21 mouse cellular contexts compared by ENCODE assay signal in genomic region chr1:59312187-59313153, GRCm38 (mm10). TPM values are rescaled to one million over a fixed set of nuclear protein-coding genes. Genes with fewer than 3 reads are reported as not detected.
A peak's percentile ranks its signal among the peaks of the same experiment; 100 is the strongest.
DNase-seq lines count a peak whose midpoint lies in the region; ATAC-seq lines count a peak whose summit lies in the region.
"Had no signal": no experiment of that assay in that cellular context is flagged by ENCODE, and none has a peak within 500 bp of the region (broad histone marks: within the 10 kb centered on the region; RNA-seq: fewer than 3 reads in every experiment).

No protein-coding gene starts in this region.

- no peaks in the 10 kb centered on the region for H3K36me3 ChIP-seq in hindbrain, embryonic 10.5 days
- H3K36me3 ChIP-seq in hindbrain, embryonic 11.5 days (ENCODE audit: control insufficient read depth, insufficient read depth, low read length), result no peaks in the 10 kb centered on the region
- H3K36me3 ChIP-seq in midbrain, embryonic 13.5 days, result no peaks in the 10 kb centered on the region
- H3K36me3 ChIP-seq: intestine, embryonic 15.5 days; neural tube, embryonic 13.5 days; stomach, embryonic 15.5 days had no signal

- intact Hi-C loops in heart, postnatal 14 days (cut with DNase I), result no loop called here

- WGBS in hindbrain, embryonic 10.5 days, result 77% methylated on average over 10 of the region's 10 CpGs
- 67% methylated on average over 10 of the region's 10 CpGs for WGBS in hindbrain, embryonic 11.5 days
- WGBS in midbrain, embryonic 13.5 days, result 57% methylated on average over 10 of the region's 10 CpGs

- H3K9me3 ChIP-seq in hindbrain, embryonic 10.5 days, result no peaks in the 10 kb centered on the region
- H3K9me3 ChIP-seq in hindbrain, embryonic 11.5 days (ENCODE audit: control insufficient read depth, low read length), result no peaks in the 10 kb centered on the region
- H3K9me3 ChIP-seq in midbrain, embryonic 13.5 days, result no peaks in the 10 kb centered on the region
- H3K9me3 ChIP-seq: intestine, embryonic 15.5 days; neural tube, embryonic 13.5 days; stomach, embryonic 15.5 days had no signal

- H3K4me3 ChIP-seq in hindbrain, embryonic 10.5 days, result no peak overlapping the region
- no peak overlapping the region for H3K4me3 ChIP-seq in hindbrain, embryonic 11.5 days (ENCODE audit: low read depth, low read length)
- no peak overlapping the region for H3K4me3 ChIP-seq in midbrain, embryonic 13.5 days (replicated peaks)
- H3K4me3 ChIP-seq: intestine, embryonic 15.5 days; neural tube, embryonic 13.5 days; stomach, embryonic 15.5 days had no signal

- H3K27ac ChIP-seq in hindbrain, embryonic 10.5 days, result 0 out of 2 replicates have a peak overlapping the region, but pooled peaks have one; percentile 50
- no peak overlapping the region for H3K27ac ChIP-seq in hindbrain, embryonic 11.5 days (ENCODE audit: low read depth, low read length)
- no peak overlapping the region for H3K27ac ChIP-seq in midbrain, embryonic 13.5 days
- H3K27ac ChIP-seq: intestine, embryonic 15.5 days; macrophage; neural tube, embryonic 13.5 days; stomach, embryonic 15.5 days had no signal

- H3K4me2 ChIP-seq in hindbrain, embryonic 11.5 days (replicated peaks; ENCODE audit: low read depth, low read length), result no peak overlapping the region
- H3K4me2 ChIP-seq in midbrain, embryonic 13.5 days (replicated peaks), result no peak overlapping the region
- H3K4me2 ChIP-seq: intestine, embryonic 15.5 days; lung, embryonic 14.5 days; neural tube, embryonic 13.5 days; stomach, embryonic 15.5 days had no signal

- H3K4me1 ChIP-seq in hindbrain, embryonic 10.5 days (replicated peaks), result peaks cover 61% of the 10 kb centered on the region
- H3K4me1 ChIP-seq in hindbrain, embryonic 11.5 days (replicated peaks; ENCODE audit: control insufficient read depth, insufficient read depth, low read length), result peaks cover 9% of the 10 kb centered on the region
- H3K4me1 ChIP-seq in midbrain, embryonic 13.5 days (replicated peaks), result peaks cover 49% of the 10 kb centered on the region

- peaks cover 19% of the 10 kb centered on the region for H3K27me3 ChIP-seq in hindbrain, embryonic 10.5 days (ENCODE audit: insufficient read depth, poor library complexity, severe bottlenecking)
- no peaks in the 10 kb centered on the region for H3K27me3 ChIP-seq in hindbrain, embryonic 11.5 days (ENCODE audit: control insufficient read depth, insufficient read depth, low read length)
- peaks cover 43% of the 10 kb centered on the region for H3K27me3 ChIP-seq in midbrain, embryonic 13.5 days
- H3K27me3 ChIP-seq: intestine, embryonic 15.5 days; neural tube, embryonic 13.5 days; stomach, embryonic 15.5 days had no signal

- ATAC-seq in hindbrain, embryonic 11.5 days (ENCODE audit: low FRiP score), result no peak
- 0 out of 2 replicates have a peak, but pooled peaks have one; percentile 12 for ATAC-seq in midbrain, embryonic 13.5 days
- ATAC-seq: intestine, embryonic 15.5 days had no signal

- DNase-seq in hindbrain, embryonic 10.5 days (ENCODE audit: low spot score), result no peak
- no peak for DNase-seq in hindbrain, embryonic 11.5 days (ENCODE audit: low spot score)
- peak; percentile 86 for DNase-seq in cerebellum, adult 11 months
- peak; percentile 92 to 97 for DNase-seq in cerebellum, postnatal 14 days
- DNase-seq in ovary, postnatal 36 days (ENCODE audit: low spot score), result no peak
- DNase-seq in heart, postnatal 14 days, result no peak
- no peak for DNase-seq in spleen, postnatal 14 days (ENCODE audit: low spot score in 2 of 2)
- DNase-seq: adrenal gland, adult 2 months; heart, adult 18-20 months; kidney, postnatal 10 days; layer of hippocampus, adult 9-11 months; lung, embryonic 14.5 days; retina, postnatal 1 day had no signal

- H3K9ac ChIP-seq in hindbrain, embryonic 11.5 days (ENCODE audit: low read depth, low read length), result no peak overlapping the region
- H3K9ac ChIP-seq in midbrain, embryonic 13.5 days (replicated peaks), result no peak overlapping the region
- H3K9ac ChIP-seq: intestine, embryonic 15.5 days; lung, embryonic 14.5 days; neural tube, embryonic 13.5 days; stomach, embryonic 15.5 days had no signal

RNA-seq across cellular contexts. Expression of gene Cdk15, which starts 55.8 kb away (rescaled TPM):
- polyA plus RNA-seq in hindbrain, embryonic 10.5 days (2016; fragmentation: Nextera tagmentation; extraction: Ambion mirVana), result 1.3 and 1.7 TPM in 2 replicates
- polyA plus RNA-seq in hindbrain, embryonic 11.5 days (2014; fragmentation: Nextera tagmentation; extraction: Ambion mirVana), result 1.1 and 1.8 TPM in 2 replicates
- polyA plus RNA-seq in midbrain, embryonic 13.5 days (2015; fragmentation: Nextera tagmentation; extraction: Ambion mirVana), result 0.57 and 1.1 TPM in 2 replicates
- under 1 TPM in 1 of 2 experiments, not detected in 1; 0.26 TPM for total RNA-seq in heart, postnatal 14 days (2021)
- total RNA-seq: adrenal gland, adult 2 months; heart, adult 18-20 months; liver, adult 2 months; monocyte, adult 5-6 weeks had no signal
- polyA plus RNA-seq: adrenal gland, adult 2 months; heart, postnatal 0 days; liver, adult 2 months; lung, embryonic 14.5 days had no signal

Comparison
In these comparisons a context has a peak if more than half of its experiments do, and no peak if none do; other contexts are left out.
1. DNase-seq: peak in cerebellum, adult 11 months (single experiment) and cerebellum, postnatal 14 days (2 of 2); none in hindbrain, embryonic 10.5 days (single experiment), hindbrain, embryonic 11.5 days (single experiment), ovary, postnatal 36 days (single experiment), heart, postnatal 14 days (0 of 2) and spleen, postnatal 14 days (0 of 2).